Mouse (Mus musculus) heart, adult 2 months (tissue): ENCODE measurements around the gene Nutm1. TPM values are rescaled to one million over a fixed set of nuclear protein-coding genes. Genes with fewer than 3 reads are reported as not detected.
A peak's percentile ranks its signal among the peaks of the same experiment; 100 is the strongest.

Source experiments
- DNase-seq, 2 experiments: peaks; one replicate each; pipeline ENCODE4 v3.0.0; 2021
- H3K27ac ChIP-seq: fragments of 200-600 bp; 2 replicates; pipeline ENCODE4 v1.8.1; 2022
- H3K27me3 ChIP-seq: fragments of 200-500 bp; 2 replicates; pipeline ENCODE4 v1.6.1; 2012; ENCODE audit warnings: mild to moderate bottlenecking, low read length, inconsistent platforms, mixed read lengths; ENCODE audit not compliant: control insufficient read depth, insufficient read depth
- H3K36me3 ChIP-seq: fragments of 200-500 bp; 2 replicates; pipeline ENCODE4 v1.6.1; 2012; ENCODE audit warnings: low read length, inconsistent platforms; ENCODE audit not compliant: control insufficient read depth, insufficient read depth
- H3K4me1 ChIP-seq: fragments of 200-500 bp; 2 replicates; pipeline ENCODE4 v1.6.1; 2011; ENCODE audit warnings: low read length; ENCODE audit not compliant: control insufficient read depth, insufficient read depth
- H3K4me3 ChIP-seq: fragments of 200-600 bp; 2 replicates; pipeline ENCODE4 v1.8.1; 2022
- H3K79me2 ChIP-seq: fragments of 200-500 bp; replicated peaks from 2 replicates; pipeline ENCODE4 v1.6.1; 2012; ENCODE audit warnings: mild to moderate bottlenecking, inconsistent platforms, low read length, moderate library complexity, mixed read lengths; ENCODE audit not compliant: control insufficient read depth, insufficient read depth
- H3K9ac ChIP-seq: fragments of 200-500 bp; 2 replicates; pipeline ENCODE4 v1.6.1; 2012; ENCODE audit warnings: low read depth, mild to moderate bottlenecking, control low read depth, inconsistent platforms, low read length, mixed read lengths
- CTCF ChIP-seq: fragments of 200-600 bp; IDR thresholded peaks from 2 replicates; pipeline ENCODE4 v1.8.1; 2022; ENCODE audit warnings: antibody characterized with exemption, mild to moderate bottlenecking, moderate library complexity
- EP300 ChIP-seq: fragments of 200-500 bp; IDR thresholded peaks from 2 replicates; pipeline ENCODE4 v1.6.1; 2011; ENCODE audit warnings: low read depth, low read length, control low read depth; ENCODE audit not compliant: insufficient read depth
- POLR2A ChIP-seq: fragments of 200-500 bp; IDR thresholded peaks from 2 replicates; pipeline ENCODE4 v1.6.1; 2011; ENCODE audit warnings: mild to moderate bottlenecking, low read depth, low read length, control low read depth; ENCODE audit not compliant: insufficient read depth
- WGBS: fragments of 180-500 bp; shearing (Covaris S2); methylation state at CpG from one replicate; pipeline ENCODE4 v1.1.7; 2018; 5-methylcytosine and 5-hydroxymethylcytosine counted together
- intact Hi-C: fragments of 180-260 bp; cut with DNase I; formaldehyde crosslinking; loops from one replicate; pipeline ENCODE4 v1.15.1; 2025
- polyA plus RNA-seq: library from polyadenylated mRNA; depleted of rRNA; stranded (reverse); fragments of >200 nt; gene quantifications from 2 replicates; pipeline ENCODE4 v1.2.3, GENCODE M21; 2012
- total RNA-seq, 2 experiments: library from RNA; stranded (reverse); gene quantifications; 2 replicates each; pipeline ENCODE4 v1.2.3; 2021

Nutm1 gene
- total and polyA plus RNA-seq, 3 experiments: not detected

GRCm38 (mm10) chr2:112239212-112239934, 19.7 kb downstream of the Nutm1 start, which contains the start of gene Lpcat4:
Gene Lpcat4 (plus strand): TSS chr2:112239468.
- no peaks in the 10 kb centered on the region for H3K27me3 ChIP-seq
- peak within 1 kb of the TSS; percentile 98 for H3K4me3 ChIP-seq
- H3K9ac ChIP-seq: peak within 1 kb of the TSS; percentile 81
- no peaks in the 10 kb centered on the region for H3K79me2 ChIP-seq
- no peaks in the 10 kb centered on the region for H3K36me3 ChIP-seq
- H3K4me1 ChIP-seq: no peaks in the 10 kb centered on the region; the same call in 1 of the 2 replicates
- intact Hi-C loops: loop anchor here (1.0 to 2.0 kb wide), 3 partner anchors 22 to 253 kb away; partner anchors contain the start of genes Aven and Nop10
- WGBS: under 1% methylated on average over 92 of the region's 94 CpGs
- DNase-seq: peak; percentile 90 to 94
- TF ChIP-seq CTCF (peak; percentile 100), POLR2A (0 out of 2 replicates have a peak, but pooled peaks have one; percentile 40), EP300 (no peak)
- peak within 1 kb of the TSS; percentile 87 for H3K27ac ChIP-seq

GRCm38 (mm10) chr2:112238006-112238405, 21.1 kb downstream of the Nutm1 start:
- DNase-seq: no peak
- Histone ChIP-seq H3K27ac (no peak overlapping the region), H3K9ac (no peak overlapping the region), H3K27me3 (no peaks in the 10 kb centered on the region), H3K36me3 (no peaks in the 10 kb centered on the region), H3K4me1 (no peaks in the 10 kb centered on the region; the same call in 1 of the 2 replicates), H3K4me3 (no peak overlapping the region), H3K79me2 (no peaks in the 10 kb centered on the region)
- TF ChIP-seq POLR2A (no peak), CTCF (no peak), EP300 (no peak)
- WGBS: 19% methylated on average over 4 of the region's 4 CpGs
- intact Hi-C loops: loop anchor here (2.0 kb wide), 1 partner anchor 255 kb away; the partner anchor contains the start of gene Aven

DNA sequence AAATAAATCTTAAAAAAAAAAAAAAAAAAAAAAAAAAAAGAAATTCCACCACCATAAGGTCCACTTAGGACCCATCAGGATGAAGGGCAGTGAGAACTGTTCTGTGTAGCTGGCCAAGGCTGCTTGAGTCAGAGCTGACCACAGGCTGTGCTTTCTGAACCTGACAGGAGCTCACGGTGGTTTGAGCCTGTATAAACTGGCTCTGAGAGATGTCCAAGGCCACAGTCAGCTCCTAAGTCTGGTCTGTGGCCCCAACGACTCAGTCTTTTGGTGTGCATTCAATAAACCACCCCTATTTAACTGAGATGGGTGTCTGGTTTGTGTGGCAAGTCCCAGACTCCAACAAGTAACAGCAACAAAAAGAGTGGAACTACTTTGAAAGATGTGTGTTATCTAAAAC, 22.5 kb downstream of the Nutm1 start:
- no peaks in the 10 kb centered on the region for H3K27me3 ChIP-seq
- H3K79me2 ChIP-seq: no peaks in the 10 kb centered on the region
- DNase-seq: no peak
- no peaks in the 10 kb centered on the region; the same call in 1 of the 2 replicates for H3K4me1 ChIP-seq
- no peak overlapping the region for H3K4me3 ChIP-seq
- TF ChIP-seq POLR2A (no peak), EP300 (no peak), CTCF (no peak)
- intact Hi-C loops: no loop called here
- 86% methylated on average over 2 of the region's 2 CpGs for WGBS
- H3K9ac ChIP-seq: no peak overlapping the region
- no peak overlapping the region for H3K27ac ChIP-seq
- H3K36me3 ChIP-seq: no peaks in the 10 kb centered on the region

DNA sequence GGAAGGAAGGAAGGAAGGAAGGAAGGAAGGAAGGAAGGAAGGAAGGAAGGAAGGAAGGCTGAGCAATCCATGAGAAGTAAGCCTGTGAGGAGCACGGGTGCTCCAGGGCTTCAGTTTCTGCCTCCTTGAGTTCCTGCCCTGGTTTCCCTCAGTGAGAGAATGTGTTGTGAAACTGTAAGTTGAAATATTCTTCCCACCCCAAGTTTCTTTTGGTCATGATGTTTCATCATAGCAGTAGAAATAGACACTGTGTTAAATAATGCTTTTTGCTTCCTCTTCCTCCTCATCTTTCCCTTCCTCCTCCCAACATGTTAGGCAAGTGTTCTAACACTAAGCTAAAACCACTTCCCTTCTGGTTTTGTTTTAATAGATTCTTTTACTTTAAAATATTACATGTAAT, 26.5 kb downstream of the Nutm1 start:
- 41% methylated on average over 1 of the region's 1 CpGs for WGBS
- Histone ChIP-seq H3K27me3 (no peaks in the 10 kb centered on the region), H3K9ac (no peak overlapping the region), H3K79me2 (no peaks in the 10 kb centered on the region), H3K4me1 (no peaks in the 10 kb centered on the region), H3K27ac (no peak overlapping the region), H3K4me3 (no peak overlapping the region), H3K36me3 (no peaks in the 10 kb centered on the region)
- DNase-seq: no peak
- intact Hi-C loops: no loop called here
- TF ChIP-seq POLR2A (no peak), CTCF (no peak), EP300 (no peak)

DNA sequence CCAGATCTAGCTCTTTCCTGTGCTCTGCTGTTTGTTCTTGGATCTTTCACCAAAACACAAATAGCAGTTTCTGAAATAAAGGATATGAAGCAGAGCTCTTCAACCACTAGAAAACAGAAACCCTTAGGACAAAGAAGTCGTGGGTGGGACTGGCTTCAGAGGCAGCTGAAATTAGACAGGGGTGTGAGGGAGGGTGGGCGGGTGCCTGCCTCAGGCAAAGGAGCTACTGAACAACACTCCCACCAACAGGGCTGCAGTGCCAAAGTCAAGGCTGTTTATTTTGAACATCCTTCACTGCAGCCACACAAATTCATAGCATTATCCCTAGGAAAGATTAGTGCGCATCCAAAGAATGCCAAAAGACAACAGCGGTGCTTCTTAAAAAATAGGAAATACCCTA, 34.7 kb downstream of the Nutm1 start:
- no peaks in the 10 kb centered on the region for H3K79me2 ChIP-seq
- intact Hi-C loops: no loop called here
- TF ChIP-seq EP300: no peak
- TF ChIP-seq CTCF: no peak
- no peak for TF ChIP-seq POLR2A
- H3K36me3 ChIP-seq: no peaks in the 10 kb centered on the region
- no peak for DNase-seq
- H3K9ac ChIP-seq: no peak overlapping the region
- WGBS: 47% methylated on average over 4 of the region's 4 CpGs
- no peaks in the 10 kb centered on the region for H3K27me3 ChIP-seq
- H3K4me1 ChIP-seq: no peaks in the 10 kb centered on the region
- no peak overlapping the region for H3K27ac ChIP-seq
- no peak overlapping the region for H3K4me3 ChIP-seq

DNA sequence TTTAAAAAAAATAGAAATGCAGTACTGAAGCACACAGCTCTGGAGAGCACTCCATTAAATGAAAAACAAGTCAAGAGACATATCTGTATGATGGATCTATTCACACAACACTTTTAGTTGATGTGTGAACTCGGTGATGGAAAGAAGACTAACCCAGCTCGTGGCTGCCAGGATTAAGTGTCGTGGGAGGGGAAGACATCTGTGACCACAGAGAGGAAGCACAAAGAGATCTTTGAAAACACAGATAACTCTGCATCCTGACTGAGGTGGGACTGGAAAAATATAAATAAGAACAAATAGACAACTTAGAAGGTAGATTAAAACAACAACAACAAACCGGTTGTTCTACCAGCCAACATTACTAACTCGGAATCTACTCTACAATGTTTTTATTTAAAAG, 36.5 kb downstream of the Nutm1 start:
- DNase-seq: no peak
- no peak overlapping the region for H3K4me3 ChIP-seq
- H3K9ac ChIP-seq: no peak overlapping the region
- intact Hi-C loops: no loop called here
- TF ChIP-seq EP300 (no peak), CTCF (no peak), POLR2A (no peak)
- no peaks in the 10 kb centered on the region for H3K4me1 ChIP-seq
- 40% methylated on average over 5 of the region's 5 CpGs for WGBS
- H3K27ac ChIP-seq: no peak overlapping the region
- no peaks in the 10 kb centered on the region for H3K36me3 ChIP-seq
- H3K27me3 ChIP-seq: no peaks in the 10 kb centered on the region
- H3K79me2 ChIP-seq: no peaks in the 10 kb centered on the region
